Mouse (Mus musculus) MEL (cell line): ENCODE measurements around the gene Cdc5l. TPM values are rescaled to one million over a fixed set of nuclear protein-coding genes. Genes with fewer than 3 reads are reported as not detected.
"Not testable (repeated sequence)": the region's sequence is repeated elsewhere in the genome, so short reads cannot be mapped to it uniquely, and the experiment has no call there.

ENCODE experiments used
- DNase-seq: peaks from one replicate; pipeline ENCODE4 v3.0.0; 2011; ENCODE audit warnings: low read depth, low spot score
- H3K27ac ChIP-seq: 2 replicates; pipeline ENCODE4 v1.5.1; 2012; ENCODE audit warnings: low read depth, mild to moderate bottlenecking, control low read depth, low read length, moderate library complexity; ENCODE audit not compliant: control insufficient read depth
- H3K27me3 ChIP-seq, 2 experiments: fragments of 150-350 bp in 1 of 2; sonication (generic) in 1 of 2; 2 replicates each; pipeline ENCODE4 v1.6.1; 2012; ENCODE audit warnings: low read length in 2 of 2, mild to moderate bottlenecking in 2 of 2, improper control_type of control experiment in 1 of 2, moderate library complexity in 1 of 2; ENCODE audit not compliant: insufficient read depth in 2 of 2, control insufficient read depth in 1 of 2
- H3K36me3 ChIP-seq, 2 experiments: 2 replicates each; pipeline ENCODE4 v1.6.1; 2012 to 2014; ENCODE audit warnings: low read length in 2 of 2, improper control_type of control experiment in 1 of 2, inconsistent platforms in 1 of 2, mild to moderate bottlenecking in 1 of 2; ENCODE audit not compliant: insufficient read depth in 2 of 2, control insufficient read depth in 1 of 2
- H3K4me1 ChIP-seq, 2 experiments: fragments of 150-350 bp in 1 of 2; sonication (generic) in 1 of 2; 2 replicates each; pipeline ENCODE4 v1.6.1; 2012; ENCODE audit warnings: low read length in 2 of 2, improper control_type of control experiment in 1 of 2, mild to moderate bottlenecking in 1 of 2; ENCODE audit not compliant: insufficient read depth in 2 of 2, control insufficient read depth in 1 of 2
- H3K4me3 ChIP-seq, 2 experiments: fragments of 150-350 bp in 1 of 2; sonication (generic) in 1 of 2; 2 replicates each; pipeline ENCODE4 v1.5.1; 2012; ENCODE audit warnings: low read depth in 2 of 2, low read length in 2 of 2, mild to moderate bottlenecking in 2 of 2, moderate library complexity in 2 of 2, control low read depth in 1 of 2, improper control_type of control experiment in 1 of 2; ENCODE audit not compliant: control insufficient read depth in 1 of 2, insufficient read depth in 1 of 2
- H3K79me2 ChIP-seq: 2 replicates; pipeline ENCODE4 v1.6.1; 2012; ENCODE audit warnings: mild to moderate bottlenecking, low read length, moderate library complexity; ENCODE audit not compliant: control insufficient read depth, poor library complexity, insufficient read depth
- H3K9ac ChIP-seq: 2 replicates; pipeline ENCODE4 v1.6.1; 2012; ENCODE audit warnings: low read depth, mild to moderate bottlenecking, control low read depth, low read length, moderate library complexity; ENCODE audit not compliant: control insufficient read depth, poor library complexity, severe bottlenecking
- H3K9me3 ChIP-seq: fragments of 150-350 bp; sonication (generic); replicated peaks from 2 replicates; pipeline ENCODE4 v1.6.1; 2012; ENCODE audit warnings: mild to moderate bottlenecking, low read length, improper control_type of control experiment, moderate library complexity; ENCODE audit not compliant: insufficient read depth
- BHLHE40 ChIP-seq: IDR thresholded peaks from 2 replicates; pipeline ENCODE4 v1.6.1; 2012; ENCODE audit warnings: low read depth, mild to moderate bottlenecking, inconsistent platforms, low read length, improper control_type of control experiment, borderline replicate concordance
- CHD1 ChIP-seq: IDR thresholded peaks from 2 replicates; pipeline ENCODE4 v1.6.1; 2012; ENCODE audit warnings: low read depth, mild to moderate bottlenecking, inconsistent platforms, low read length, improper control_type of control experiment
- CHD2 ChIP-seq: IDR thresholded peaks from 2 replicates; pipeline ENCODE4 v1.6.1; 2011; ENCODE audit warnings: low read length, improper control_type of control experiment
- E2F4 ChIP-seq: IDR thresholded peaks from 2 replicates; pipeline ENCODE4 v1.6.1; 2011; ENCODE audit warnings: low read depth, low read length, improper control_type of control experiment, borderline replicate concordance
- ELF1 ChIP-seq: IDR thresholded peaks from 2 replicates; pipeline ENCODE4 v1.6.1; 2014; ENCODE audit warnings: low read depth, mild to moderate bottlenecking, inconsistent platforms, low read length, improper control_type of control experiment, moderate library complexity
- EP300 ChIP-seq, 2 experiments: IDR thresholded peaks; 2 replicates each; pipeline ENCODE4 v1.6.1; 2011; ENCODE audit warnings: improper control_type of control experiment in 2 of 2, low read length in 2 of 2, low read depth in 1 of 2, mild to moderate bottlenecking in 1 of 2
- ETS1 ChIP-seq: IDR thresholded peaks from 2 replicates; pipeline ENCODE4 v1.6.1; 2012; ENCODE audit warnings: low read depth, mild to moderate bottlenecking, inconsistent platforms, low read length, improper control_type of control experiment, moderate library complexity
- GATA1 ChIP-seq: IDR thresholded peaks from 2 replicates; pipeline ENCODE4 v1.6.1; 2011; ENCODE audit warnings: low read depth, low read length, improper control_type of control experiment
- HCFC1 ChIP-seq: IDR thresholded peaks from 2 replicates; pipeline ENCODE4 v1.6.1; 2012; ENCODE audit warnings: low read depth, mild to moderate bottlenecking, inconsistent platforms, low read length, improper control_type of control experiment, moderate library complexity
- JUND ChIP-seq: IDR thresholded peaks from 2 replicates; pipeline ENCODE4 v1.6.1; 2011; ENCODE audit warnings: low read depth, mild to moderate bottlenecking, improper control_type of control experiment, low read length
- KAT2A ChIP-seq: conservative IDR thresholded peaks from 2 replicates; pipeline ENCODE4 v1.6.1; 2012; ENCODE audit warnings: low read depth, low read length, improper control_type of control experiment, inconsistent platforms
- MAX ChIP-seq: IDR thresholded peaks from 2 replicates; pipeline ENCODE4 v1.6.1; 2011; ENCODE audit warnings: low read length, improper control_type of control experiment
- MAZ ChIP-seq: IDR thresholded peaks from 2 replicates; pipeline ENCODE4 v1.6.1; 2012; ENCODE audit warnings: low read depth, mild to moderate bottlenecking, inconsistent platforms, low read length, improper control_type of control experiment
- MXI1 ChIP-seq: IDR thresholded peaks from 2 replicates; pipeline ENCODE4 v1.6.1; 2011; ENCODE audit warnings: mild to moderate bottlenecking, low read depth, low read length, improper control_type of control experiment
- NELFE ChIP-seq: IDR thresholded peaks from 2 replicates; pipeline ENCODE4 v1.6.1; 2011; ENCODE audit warnings: low read depth, low read length, improper control_type of control experiment
- NRF1 ChIP-seq: IDR thresholded peaks from 2 replicates; pipeline ENCODE4 v1.6.1; 2014; ENCODE audit warnings: low read depth, mild to moderate bottlenecking, inconsistent platforms, low read length, improper control_type of control experiment, moderate library complexity; ENCODE audit not compliant: poor library complexity, insufficient read depth, severe bottlenecking
- POLR2A ChIP-seq, 2 experiments: IDR thresholded peaks; 2 replicates each; pipeline ENCODE4 v1.6.1; 2011 to 2012; ENCODE audit warnings: low read length in 2 of 2, mild to moderate bottlenecking in 2 of 2, control low read depth in 1 of 2, improper control_type of control experiment in 1 of 2, low read depth in 1 of 2, moderate library complexity in 1 of 2; ENCODE audit not compliant: control insufficient read depth in 1 of 2, insufficient read depth in 1 of 2, poor library complexity in 1 of 2
- POLR2AphosphoS2 ChIP-seq: IDR thresholded peaks from 2 replicates; pipeline ENCODE4 v1.6.1; 2011; ENCODE audit warnings: low read length, improper control_type of control experiment
- POLR2AphosphoS5 ChIP-seq: IDR thresholded peaks from 2 replicates; pipeline ENCODE4 v1.6.1; 2012; ENCODE audit warnings: low read depth, borderline replicate concordance, mild to moderate bottlenecking, inconsistent platforms, low read length, moderate library complexity, mixed read lengths
- RAD21 ChIP-seq: IDR thresholded peaks from 2 replicates; pipeline ENCODE4 v1.6.1; 2011; ENCODE audit warnings: mild to moderate bottlenecking, low read depth, low read length, improper control_type of control experiment
- SIN3A ChIP-seq: IDR thresholded peaks from 2 replicates; pipeline ENCODE4 v1.6.1; 2012; ENCODE audit warnings: low read length, improper control_type of control experiment, inconsistent platforms
- SMC3 ChIP-seq: IDR thresholded peaks from 2 replicates; pipeline ENCODE4 v1.6.1; 2011; ENCODE audit warnings: low read depth, low read length, improper control_type of control experiment
- TAL1 ChIP-seq: IDR thresholded peaks from 2 replicates; pipeline ENCODE4 v1.6.1; 2012; ENCODE audit warnings: mild to moderate bottlenecking, inconsistent platforms, low read length, moderate library complexity, mixed read lengths
- TBP ChIP-seq: IDR thresholded peaks from 2 replicates; pipeline ENCODE4 v1.8.0; 2011; ENCODE audit warnings: low read depth, low read length, improper control_type of control experiment
- TCF12 ChIP-seq: IDR thresholded peaks from 2 replicates; pipeline ENCODE4 v1.6.1; 2014; ENCODE audit warnings: low read depth, mild to moderate bottlenecking, inconsistent platforms, low read length, improper control_type of control experiment, moderate library complexity
- USF1 ChIP-seq: IDR thresholded peaks from 2 replicates; pipeline ENCODE4 v1.6.1; 2014; ENCODE audit warnings: low read depth, mild to moderate bottlenecking, inconsistent platforms, low read length, improper control_type of control experiment, moderate library complexity
- USF2 ChIP-seq, 2 experiments: IDR thresholded peaks; 2 replicates each; pipeline ENCODE4 v1.6.1; 2011 to 2012; ENCODE audit warnings: improper control_type of control experiment in 2 of 2, low read length in 2 of 2, borderline replicate concordance in 1 of 2, inconsistent platforms in 1 of 2, low read depth in 1 of 2, mild to moderate bottlenecking in 1 of 2; ENCODE audit not compliant: insufficient read depth in 1 of 2
- ZMIZ1 ChIP-seq: IDR thresholded peaks from 2 replicates; pipeline ENCODE4 v1.6.1; 2012; ENCODE audit warnings: low read depth, mild to moderate bottlenecking, inconsistent platforms, low read length, improper control_type of control experiment, moderate library complexity
- ZNF384 ChIP-seq: IDR thresholded peaks from 2 replicates; pipeline ENCODE4 v1.6.1; 2012; ENCODE audit warnings: low read depth, mild to moderate bottlenecking, inconsistent platforms, low read length, improper control_type of control experiment
- polyA plus RNA-seq, 2 experiments: library from polyadenylated mRNA; stranded (reverse) in 1 of 2; unstranded in 1 of 2; fragments of >175 nt in 1 of 2; fragments of >200 nt in 1 of 2; gene quantifications; 2 replicates each; pipeline versions ENCODE4 v1.2.1 to v1.2.4; 2012; ENCODE audit warnings: low replicate concordance in 2 of 2, low read depth in 1 of 2; ENCODE audit not compliant: insufficient read length in 2 of 2, insufficient read depth in 1 of 2, missing spikeins in 1 of 2
- total RNA-seq: library from RNA; depleted of rRNA; stranded (reverse); fragments of 300-350 nt; gene quantifications from 2 replicates; pipeline ENCODE4 v1.2.3, GENCODE M21; 2012

Gene Cdc5l
- total and polyA plus RNA-seq, 3 experiments: 69.9 to 89.0 TPM; not detected in 1

DNA sequence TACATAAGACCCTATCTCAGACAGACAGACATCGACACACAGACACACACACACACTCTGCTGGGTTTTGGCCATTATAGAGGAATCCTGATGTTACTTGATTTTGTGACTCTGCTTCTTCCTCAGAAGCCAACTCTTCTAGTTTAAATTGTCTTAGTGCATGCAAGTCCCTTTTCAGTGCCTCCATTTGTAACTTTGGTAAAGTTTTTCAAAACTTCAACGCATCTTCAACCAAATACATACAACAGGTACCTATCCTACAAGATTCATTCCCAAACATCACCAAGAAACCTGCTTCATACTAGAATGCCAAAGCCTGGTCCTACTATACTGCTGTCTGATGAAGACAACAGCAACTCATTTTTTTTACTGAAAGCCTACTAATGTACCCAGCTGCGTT lies 1.5 kb downstream of the Cdc5l start:
- Histone ChIP-seq H3K27me3 (no peaks in the 10 kb centered on the region), H3K4me1 (peaks cover 2 to 13% of the 10 kb centered on the region in 2 experiments), H3K9ac (peak overlapping the region; percentile 92), H3K79me2 (peaks cover 44% of the 10 kb centered on the region), H3K9me3 (no peaks in the 10 kb centered on the region), H3K27ac (no peak overlapping the region), H3K36me3 (peaks cover 8 to 21% of the 10 kb centered on the region in 2 experiments), H3K4me3 (peak overlapping the region; percentile 65 to 83)
- peak; percentile 30 for DNase-seq
- no peak for TF ChIP-seq RAD21
- no peak for TF ChIP-seq GATA1
- peak; percentile 21; the same call in 1 of the 2 replicates for TF ChIP-seq TAL1
- TF ChIP-seq CHD1: peak; percentile 73; the same call in 1 of the 2 replicates

DNA sequence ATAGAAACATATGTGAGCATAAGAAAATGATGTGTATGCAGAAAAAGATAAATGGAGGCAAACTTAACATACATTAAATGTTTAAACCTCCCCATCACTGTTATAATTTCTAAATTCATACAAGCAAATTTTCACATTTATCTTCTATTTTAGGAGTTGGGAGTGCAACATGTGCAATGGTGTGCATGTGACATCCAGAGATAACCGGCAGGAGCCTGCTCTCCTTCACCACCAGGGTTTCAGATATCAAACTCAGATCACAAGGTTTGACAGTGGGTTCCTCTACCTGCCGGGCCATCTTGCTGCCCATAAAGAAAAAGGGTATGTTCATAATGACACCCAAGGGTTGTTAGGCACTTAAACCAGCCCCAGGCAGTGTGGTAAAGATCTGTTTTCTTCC lies 16.1 kb downstream of the Cdc5l start:
- Histone ChIP-seq H3K27me3 (no peaks in the 10 kb centered on the region), H3K9me3 (no peaks in the 10 kb centered on the region), H3K36me3 (peaks cover 4 to 51% of the 10 kb centered on the region in 2 experiments; a peak in 3 of 4 replicates), H3K4me1 (peaks cover 0 to 11% of the 10 kb centered on the region in 2 experiments; a peak in 2 of 4 replicates), H3K79me2 (0 out of 2 replicates have a peak, but pooled peaks cover 1% of the 10 kb centered on the region), H3K9ac (no peak overlapping the region), H3K4me3 (no peak overlapping the region), H3K27ac (no peak overlapping the region)
- DNase-seq: peak; percentile 32
- no peak for TF ChIP-seq E2F4
- no peak for TF ChIP-seq NRF1
- peak; percentile 75; the same call in 1 of the 2 replicates for TF ChIP-seq USF1
- TF ChIP-seq MAZ: no peak
- TF ChIP-seq POLR2AphosphoS2: no peak
- no peak for TF ChIP-seq HCFC1
- no peak for TF ChIP-seq KAT2A
- TF ChIP-seq POLR2A (IDR thresholded peaks at IDR 0.05; ENCODE audit: control insufficient read depth in 1 of 2, insufficient read depth in 1 of 2, low read depth in 1 of 2, low read length in 2 of 2, poor library complexity in 1 of 2): no peak
- no peak for TF ChIP-seq NELFE
- TF ChIP-seq TCF12: peak; percentile 47; the same call in 1 of the 2 replicates
- peak; percentile 85 for TF ChIP-seq BHLHE40
- TF ChIP-seq JUND: no peak
- no peak for TF ChIP-seq SIN3A
- no peak for TF ChIP-seq ZMIZ1
- 0 out of 2 replicates have a peak, but pooled peaks have one; percentile 28 for TF ChIP-seq GATA1
- no peak for TF ChIP-seq ZNF384
- peak; percentile 44 to 52; a peak in 2 of 4 replicates for TF ChIP-seq EP300 (IDR thresholded peaks at IDR 0.05; ENCODE audit: low read depth in 1 of 2, low read length in 2 of 2)
- TF ChIP-seq ETS1: peak; percentile 33; the same call in 1 of the 2 replicates
- no peak for TF ChIP-seq ELF1
- TF ChIP-seq USF2 (IDR thresholded peaks at IDR 0.05; ENCODE audit: borderline replicate concordance in 1 of 2, insufficient read depth in 1 of 2, low read depth in 1 of 2, low read length in 2 of 2): 0 out of 4 replicates have a peak, but pooled peaks of 1 of the 2 experiments have one; percentile 17
- TF ChIP-seq MAX: no peak
- no peak for TF ChIP-seq POLR2AphosphoS5
- no peak for TF ChIP-seq SMC3
- TF ChIP-seq MXI1: peak; percentile 79
- no peak for TF ChIP-seq TBP
- TF ChIP-seq CHD2: no peak

DNA sequence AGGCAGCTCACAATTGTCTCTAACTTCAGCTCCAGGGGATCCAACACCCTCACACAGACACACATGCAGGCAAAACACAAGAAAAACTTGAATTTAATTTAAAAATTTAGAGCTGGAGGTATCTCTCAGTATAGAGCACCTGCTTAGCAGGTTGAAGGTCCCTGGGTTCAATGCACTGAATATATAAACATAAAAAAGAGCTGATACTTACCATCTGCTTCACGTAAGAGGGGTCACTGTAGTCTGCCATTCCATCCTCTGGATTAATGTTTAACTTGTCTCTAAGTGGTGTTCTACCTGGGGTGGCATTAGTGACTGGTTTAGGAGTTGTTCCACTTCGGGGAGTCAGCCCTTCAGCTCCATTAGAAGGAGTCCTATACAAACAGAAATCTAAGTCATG lies 21.9 kb downstream of the Cdc5l start:
- not testable (repeated sequence) for H3K79me2 ChIP-seq, H3K4me1 ChIP-seq, H3K27ac ChIP-seq, H3K27me3 ChIP-seq, H3K4me3 ChIP-seq, H3K9ac ChIP-seq, DNase-seq, H3K9me3 ChIP-seq
- peaks cover 2 to 57% of the 10 kb centered on the region in 2 experiments; a peak in 3 of 4 replicates for H3K36me3 ChIP-seq
